Mouse (Mus musculus) midbrain, embryonic 16.5 days (tissue): ENCODE data around the gene Calb2. TPM values are rescaled to one million over a fixed set of nuclear protein-coding genes. Genes with fewer than 3 reads are reported as not detected.

Experiments used
- ATAC-seq: fragments of 200-750 bp; cut with Nextera tagmentation; 2 replicates; pipeline ENCODE4 v1.8.0; 2017; ENCODE audit warnings: moderate TSS enrichment
- H3K27ac ChIP-seq: fragments of 300-500 bp; sonication (generic); 2 replicates; pipeline ENCODE4 v1.5.1; 2014; ENCODE audit warnings: mild to moderate bottlenecking, low read length, mixed read lengths
- H3K27me3 ChIP-seq: fragments of 300-500 bp; sonication (generic); 2 replicates; pipeline ENCODE4 v1.6.1; 2014; ENCODE audit warnings: low read depth, low read length, mixed read lengths; ENCODE audit not compliant: control insufficient read depth, insufficient read depth
- H3K36me3 ChIP-seq: fragments of 300-500 bp; sonication (generic); 2 replicates; pipeline ENCODE4 v1.6.1; 2014; ENCODE audit warnings: mild to moderate bottlenecking, low read length, moderate library complexity, mixed read lengths; ENCODE audit not compliant: control insufficient read depth, insufficient read depth
- H3K4me1 ChIP-seq: fragments of 300-500 bp; sonication (generic); 2 replicates; pipeline ENCODE4 v1.6.1; 2014; ENCODE audit warnings: mild to moderate bottlenecking, low read length, mixed read lengths; ENCODE audit not compliant: control insufficient read depth, insufficient read depth
- H3K4me2 ChIP-seq: fragments of 300-500 bp; sonication (generic); 2 replicates; pipeline ENCODE4 v1.6.1; 2014; ENCODE audit warnings: mild to moderate bottlenecking, low read length, mixed read lengths
- H3K4me3 ChIP-seq: fragments of 300-500 bp; sonication (generic); 2 replicates; pipeline ENCODE4 v1.5.1; 2014; ENCODE audit warnings: low read depth, mild to moderate bottlenecking, low read length, moderate library complexity, mixed read lengths
- H3K9ac ChIP-seq: fragments of 300-500 bp; sonication (generic); 2 replicates; pipeline ENCODE4 v1.6.1; 2014; ENCODE audit warnings: low read depth, low read length, mixed read lengths
- H3K9me3 ChIP-seq: fragments of 300-500 bp; sonication (generic); replicated peaks from 2 replicates; pipeline ENCODE4 v1.6.1; 2014; ENCODE audit warnings: mild to moderate bottlenecking, low read length, mixed read lengths; ENCODE audit not compliant: control insufficient read depth, poor library complexity, severe bottlenecking
- WGBS: fragments of 180-500 bp; shearing (Covaris S2); extraction: QIAGEN DNeasy Blood & Tissue Kit; methylation state at CpG from one replicate; pipeline ENCODE4 v1.1.7; 2014; 5-methylcytosine and 5-hydroxymethylcytosine counted together
- polyA plus RNA-seq: library from polyadenylated mRNA; unstranded; fragments of >200 nt; fragmentation: Nextera tagmentation; extraction: Ambion mirVana; gene quantifications from 2 replicates; pipeline ENCODE4 v1.2.1, GENCODE M21; 2015

Gene Calb2
- polyA plus RNA-seq, 1 experiment from 2014 or later, result 290 TPM

GRCm38 (mm10) chr8:110183748-110184147, 15.7 kb upstream of the Calb2 start:
- peak overlapping the region; percentile 76 for H3K27ac ChIP-seq
- H3K4me3 ChIP-seq, result no peak overlapping the region
- no peak overlapping the region for H3K4me2 ChIP-seq
- H3K36me3 ChIP-seq, result no peaks in the 10 kb centered on the region
- no peak overlapping the region for H3K9ac ChIP-seq
- H3K9me3 ChIP-seq, result no peaks in the 10 kb centered on the region
- H3K27me3 ChIP-seq, result no peaks in the 10 kb centered on the region
- no peak for ATAC-seq
- H3K4me1 ChIP-seq, result peaks cover 19% of the 10 kb centered on the region
- 19% methylated on average over 11 of the region's 11 CpGs for WGBS

GRCm38 (mm10) chr8:110182735-110183367, 14.8 kb upstream of the Calb2 start:
- Histone ChIP-seq H3K4me1 (peaks cover 18% of the 10 kb centered on the region), H3K4me3 (no peak overlapping the region), H3K27me3 (no peaks in the 10 kb centered on the region), H3K36me3 (no peaks in the 10 kb centered on the region), H3K27ac (peak overlapping the region; percentile 76), H3K9me3 (no peaks in the 10 kb centered on the region), H3K9ac (0 out of 2 replicates have a peak overlapping the region, but pooled peaks have one; percentile 1), H3K4me2 (peak overlapping the region; percentile 10; the same call in 1 of the 2 replicates)
- peak; percentile 86 for ATAC-seq
- 47% methylated on average over 11 of the region's 11 CpGs for WGBS

DNA sequence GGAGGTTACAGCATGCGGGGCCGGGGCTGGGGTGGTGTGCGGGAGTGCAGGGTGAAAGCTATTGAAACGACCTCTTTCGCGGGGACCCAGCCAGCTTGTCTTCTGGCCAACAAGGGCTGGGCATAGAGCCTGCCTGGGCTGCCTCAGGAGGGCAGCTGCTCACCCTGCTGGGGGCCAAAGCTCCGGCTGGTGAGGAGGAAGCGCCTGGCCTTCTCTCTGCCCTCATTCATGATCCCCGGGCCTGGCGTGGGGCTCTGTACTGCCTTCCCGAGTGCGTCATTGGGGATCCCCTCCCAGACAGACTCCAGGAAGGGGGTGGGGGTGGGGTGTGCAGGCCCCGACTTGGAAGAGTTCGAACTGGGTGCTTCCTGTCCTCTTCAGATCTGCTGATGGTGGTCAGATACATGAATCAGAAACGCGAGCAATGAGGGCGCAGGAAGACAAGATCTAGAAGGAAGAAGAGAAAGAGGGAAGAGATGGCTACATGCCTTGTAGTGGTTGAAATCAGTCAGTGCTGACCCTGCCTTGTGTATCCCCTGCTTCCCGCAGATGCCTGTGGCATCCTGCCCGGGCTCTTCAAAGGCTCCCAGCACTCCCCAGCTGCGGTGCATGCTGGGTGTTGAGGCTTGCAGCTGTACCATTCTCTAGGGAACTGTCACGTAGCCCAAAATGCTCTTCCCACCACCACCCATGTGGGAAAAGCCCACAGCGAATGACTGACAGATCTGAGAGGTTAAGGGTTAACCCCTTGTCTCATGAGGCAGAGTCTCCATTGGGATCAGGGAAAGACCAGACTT, 9.5 kb upstream of the Calb2 start:
- 0 out of 2 replicates have a peak overlapping the region, but pooled peaks have one; percentile 19 for H3K4me2 ChIP-seq
- no peak overlapping the region for H3K4me3 ChIP-seq
- peak; percentile 52 for ATAC-seq
- no peak overlapping the region for H3K27ac ChIP-seq
- 26% methylated on average over 22 of the region's 22 CpGs for WGBS
- no peaks in the 10 kb centered on the region for H3K27me3 ChIP-seq
- H3K9me3 ChIP-seq, result no peaks in the 10 kb centered on the region
- H3K36me3 ChIP-seq, result no peaks in the 10 kb centered on the region
- H3K9ac ChIP-seq, result no peak overlapping the region
- H3K4me1 ChIP-seq, result peaks cover 12% of the 10 kb centered on the region

DNA sequence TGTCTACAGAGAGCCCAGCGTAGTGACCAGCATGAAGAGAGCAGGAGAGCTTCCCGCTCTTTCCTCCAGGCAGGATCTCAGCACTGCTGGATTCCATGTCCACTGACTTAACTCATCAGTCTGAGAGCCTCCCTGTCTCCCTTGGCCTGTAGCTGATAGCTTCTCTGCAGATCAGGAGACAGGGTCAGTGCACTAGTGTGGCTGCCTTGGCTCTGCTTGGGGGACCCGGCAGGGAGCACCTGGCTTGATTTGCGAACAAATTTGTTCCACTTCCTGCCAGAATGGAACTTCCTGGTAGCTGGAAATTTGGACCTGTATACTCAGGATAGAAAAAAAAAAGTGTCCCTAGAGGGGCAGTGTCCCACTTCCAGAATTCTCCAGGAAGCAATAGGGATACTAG, 6.8 kb upstream of the Calb2 start:
- Histone ChIP-seq H3K36me3 (no peaks in the 10 kb centered on the region), H3K27me3 (no peaks in the 10 kb centered on the region), H3K9ac (no peak overlapping the region), H3K9me3 (no peaks in the 10 kb centered on the region), H3K4me1 (peaks cover 16% of the 10 kb centered on the region), H3K27ac (no peak overlapping the region), H3K4me2 (no peak overlapping the region), H3K4me3 (no peak overlapping the region)
- WGBS, result 90% methylated on average over 4 of the region's 4 CpGs
- no peak for ATAC-seq

- Histone ChIP-seq H3K27ac (peak overlapping the region; percentile 66), H3K36me3 (no peaks in the 10 kb centered on the region), H3K9ac (no peak overlapping the region), H3K9me3 (no peaks in the 10 kb centered on the region), H3K4me1 (peaks cover 9% of the 10 kb centered on the region), H3K4me2 (no peak overlapping the region), H3K4me3 (no peak overlapping the region), H3K27me3 (peaks cover 11% of the 10 kb centered on the region)
- 36% methylated on average over 6 of the region's 6 CpGs for WGBS
- no peak for ATAC-seq
Observed at GRCm38 (mm10) chr8:110172161-110172560, 4.2 kb upstream of the Calb2 start.

GRCm38 (mm10) chr8:110166270-110166669, 1.7 kb downstream of the Calb2 start:
- ATAC-seq, result no peak
- Histone ChIP-seq H3K4me3 (no peak overlapping the region), H3K27ac (no peak overlapping the region), H3K9ac (no peak overlapping the region), H3K4me2 (no peak overlapping the region), H3K9me3 (no peaks in the 10 kb centered on the region), H3K4me1 (no peaks in the 10 kb centered on the region; the same call in 1 of the 2 replicates), H3K36me3 (no peaks in the 10 kb centered on the region), H3K27me3 (peaks cover 11% of the 10 kb centered on the region)
- 81% methylated on average over 8 of the region's 8 CpGs for WGBS

DNA sequence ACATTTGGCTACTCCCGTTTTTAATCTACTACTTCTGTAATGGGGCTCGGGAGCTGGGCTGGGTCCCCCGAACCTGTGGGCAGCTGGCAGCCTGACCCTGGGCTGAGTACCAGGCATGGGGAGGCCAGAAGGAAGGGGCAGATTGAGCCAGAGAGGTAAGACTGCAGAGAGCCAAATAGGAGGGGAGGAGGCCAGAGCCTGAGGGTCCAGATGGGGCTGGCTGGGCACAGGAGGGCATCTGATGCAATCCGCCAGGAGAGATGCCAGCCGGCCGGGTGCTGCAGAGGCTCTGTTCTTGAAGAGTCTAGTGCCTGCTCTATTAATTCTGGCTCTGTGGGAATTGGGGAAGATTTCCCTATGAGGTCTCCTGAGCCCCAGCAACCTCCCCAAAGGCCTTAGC, 6.0 kb downstream of the Calb2 start:
- H3K4me2 ChIP-seq, result no peak overlapping the region
- H3K9me3 ChIP-seq, result no peaks in the 10 kb centered on the region
- ATAC-seq, result no peak
- H3K27me3 ChIP-seq, result no peaks in the 10 kb centered on the region
- peaks cover 9% of the 10 kb centered on the region for H3K4me1 ChIP-seq
- 85% methylated on average over 6 of the region's 6 CpGs for WGBS
- H3K36me3 ChIP-seq, result no peaks in the 10 kb centered on the region
- no peak overlapping the region for H3K27ac ChIP-seq
- no peak overlapping the region for H3K9ac ChIP-seq
- H3K4me3 ChIP-seq, result no peak overlapping the region

- H3K36me3 ChIP-seq, result no peaks in the 10 kb centered on the region
- no peaks in the 10 kb centered on the region for H3K9me3 ChIP-seq
- no peaks in the 10 kb centered on the region for H3K4me1 ChIP-seq
- H3K9ac ChIP-seq, result no peak overlapping the region
- H3K4me3 ChIP-seq, result no peak overlapping the region
- ATAC-seq, result no peak
- no peaks in the 10 kb centered on the region for H3K27me3 ChIP-seq
- H3K4me2 ChIP-seq, result no peak overlapping the region
- H3K27ac ChIP-seq, result no peak overlapping the region
- 73% methylated on average over 6 of the region's 6 CpGs for WGBS
Observed at GRCm38 (mm10) chr8:110152951-110153350, 15.1 kb downstream of the Calb2 start.

GRCm38 (mm10) chr8:110145538-110145937, 22.5 kb downstream of the Calb2 start:
- ATAC-seq, result peak; percentile 62
- Histone ChIP-seq H3K27ac (no peak overlapping the region), H3K27me3 (no peaks in the 10 kb centered on the region), H3K4me2 (no peak overlapping the region), H3K9ac (no peak overlapping the region), H3K4me1 (peaks cover 8% of the 10 kb centered on the region; the same call in 1 of the 2 replicates), H3K36me3 (no peaks in the 10 kb centered on the region), H3K9me3 (no peaks in the 10 kb centered on the region), H3K4me3 (no peak overlapping the region)
- 1% methylated on average over 4 of the region's 4 CpGs for WGBS
